Mouse (Mus musculus) adrenal gland, postnatal 4 days (tissue): ENCODE measurements around the gene Ilf2. TPM values are rescaled to one million over a fixed set of nuclear protein-coding genes. Genes with fewer than 3 reads are reported as not detected.

ENCODE experiments used
- DNase-seq, 2 experiments: peaks; one replicate each; pipeline ENCODE4 v3.0.0; 2021 to 2022; ENCODE audit warnings: low spot score in 2 of 2, mixed read lengths in 2 of 2
- long read RNA-seq, 2 experiments: library from polyadenylated mRNA; stranded (forward); transcript quantifications; one replicate each; pipeline ENCODE4 v2.0.0; 2021
- total RNA-seq, 2 experiments: library from RNA; stranded (reverse); gene quantifications; 2 replicates each; pipeline ENCODE4 v1.2.3; 2021

Gene Ilf2
- 10 to 100 TPM; 81.8 to 92.6 TPM for total RNA-seq
- long read RNA-seq, experiment 1, transcript Ilf2-201 (14 exons, 2,027 nt): major isoform, 51 of 57 reads
- long read RNA-seq, experiment 1, partial matches to known transcripts: 2 of 57 reads
- long read RNA-seq, experiment 1, other reads (novel, unspliced or antisense): 3 of 57 reads
- long read RNA-seq, experiment 2, transcript Ilf2-201 (14 exons, 2,027 nt): major isoform, 68 of 93 reads
- long read RNA-seq, experiment 2, partial matches to known transcripts: 8 of 93 reads
- long read RNA-seq, experiment 2, other reads (novel, unspliced or antisense): 14 of 93 reads

DNA sequence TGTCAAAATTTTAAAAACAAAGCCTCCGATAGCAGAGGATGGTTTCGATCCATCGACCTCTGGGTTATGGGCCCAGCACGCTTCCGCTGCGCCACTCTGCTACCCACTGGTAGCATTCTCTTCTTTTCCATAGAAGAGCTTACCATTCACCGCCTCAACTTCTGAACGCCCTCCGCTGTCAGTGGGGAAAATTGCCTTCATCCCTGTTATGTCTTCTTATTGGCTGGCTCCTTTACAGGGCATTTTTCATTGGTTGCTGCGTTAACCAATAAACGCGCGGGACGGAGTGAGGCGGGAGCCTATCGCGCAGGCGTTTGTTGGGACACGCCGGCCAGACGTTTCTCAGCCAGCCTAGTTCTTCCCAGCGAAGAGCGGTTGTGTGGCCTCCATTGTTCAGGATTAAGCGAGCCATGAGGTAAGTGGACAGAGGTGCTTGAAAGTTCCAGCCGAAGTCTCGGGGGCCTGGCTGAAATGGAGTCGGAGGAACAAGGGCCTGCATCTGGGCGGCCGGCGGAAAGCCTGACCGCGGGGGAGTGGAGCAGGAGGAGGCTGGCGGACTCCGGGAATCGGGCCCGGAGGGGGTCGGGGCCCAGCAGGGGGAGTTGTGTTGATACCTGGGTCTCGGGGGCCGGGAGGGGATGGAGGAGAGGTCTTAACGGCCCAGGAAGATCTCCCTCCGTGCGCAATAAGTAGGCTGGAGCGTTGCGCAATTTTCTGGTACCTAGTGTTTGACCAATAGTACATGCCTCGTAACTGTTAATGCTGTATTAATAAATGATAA is at the start of gene Ilf2:
Gene Ilf2 (plus strand): TSS at position 296 of the 781 bp plus-strand sequence.
- DNase-seq: peak; percentile 80 to 87

DNA sequence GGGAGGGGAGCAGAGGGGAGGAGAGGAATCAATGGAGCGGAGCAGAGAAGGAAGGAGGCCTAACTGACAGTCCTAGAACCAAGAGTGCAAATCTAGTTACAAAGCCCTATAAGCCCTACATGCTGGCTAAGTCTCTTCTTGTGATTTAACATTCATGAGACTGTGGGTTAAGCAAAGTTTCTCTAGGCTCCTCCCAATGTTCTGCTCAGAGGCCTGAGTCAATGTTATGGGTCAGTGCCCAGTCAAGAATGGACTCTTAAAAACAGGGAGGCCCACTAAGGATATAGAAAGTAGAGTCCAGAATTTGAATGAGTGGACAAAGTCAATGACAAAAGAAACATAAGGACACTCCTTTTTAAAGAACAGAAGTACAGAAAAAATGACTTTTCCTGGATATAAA is 48.4 kb upstream of the Ilf2 start:
- no peak for DNase-seq

DNA sequence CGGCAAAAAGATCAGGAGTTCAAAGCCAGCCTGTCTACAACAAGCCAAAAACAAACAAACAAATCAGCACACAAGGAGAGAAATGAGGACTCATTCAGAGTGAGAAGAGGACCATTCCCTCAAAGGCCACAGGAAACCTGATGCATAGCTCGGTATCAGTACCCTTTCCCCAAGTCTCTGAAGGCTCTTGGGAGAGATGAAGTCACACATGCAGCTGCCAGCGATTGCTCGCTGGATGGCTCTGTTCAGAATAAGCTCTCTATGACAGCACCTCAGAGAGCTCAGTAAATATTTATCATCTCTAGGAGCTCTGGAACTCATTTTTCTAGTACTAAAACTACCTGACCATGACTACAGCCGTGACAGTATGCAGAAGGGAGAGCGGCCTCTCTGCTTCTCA is 47.7 kb upstream of the Ilf2 start:
- DNase-seq: no peak

DNA sequence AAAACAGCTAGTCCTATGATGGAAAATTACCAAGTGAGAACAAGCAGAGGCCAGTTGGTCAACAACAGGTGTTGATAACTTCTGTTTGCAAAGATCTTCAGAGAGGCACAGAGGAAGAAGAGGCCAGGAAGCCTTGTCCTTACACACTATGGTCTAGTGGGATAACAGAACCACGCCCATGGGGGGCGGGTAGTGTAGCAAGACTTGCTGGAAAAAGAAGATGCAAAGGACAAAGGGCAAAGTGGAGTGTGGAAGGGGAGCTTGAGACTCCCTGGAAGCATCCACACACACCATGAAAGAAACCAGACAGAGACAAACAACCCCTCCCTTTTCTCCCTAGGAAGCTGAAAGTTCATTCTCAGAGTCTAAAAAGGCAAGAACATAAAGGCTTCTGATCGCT is 46.4 kb upstream of the Ilf2 start:
- DNase-seq: no peak

DNA sequence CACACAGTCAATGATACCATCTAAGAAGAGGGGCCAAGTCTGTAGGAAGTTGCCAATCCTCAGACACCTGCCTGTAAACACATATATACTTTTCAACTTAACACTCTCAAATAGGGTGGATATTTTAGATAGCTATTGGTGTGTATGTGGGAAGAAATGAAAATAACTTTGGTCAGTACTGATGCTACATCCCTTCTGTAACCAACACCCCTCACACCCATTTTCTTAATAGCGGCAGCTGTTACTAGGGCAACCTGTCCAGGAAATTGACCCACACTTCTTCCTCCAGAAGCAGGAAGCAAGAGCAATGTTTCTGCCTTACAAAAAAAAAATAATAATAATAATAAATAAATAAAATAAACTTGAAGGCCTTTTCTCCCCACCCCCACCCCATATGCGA is 43.6 kb upstream of the Ilf2 start:
- DNase-seq: no peak

DNA sequence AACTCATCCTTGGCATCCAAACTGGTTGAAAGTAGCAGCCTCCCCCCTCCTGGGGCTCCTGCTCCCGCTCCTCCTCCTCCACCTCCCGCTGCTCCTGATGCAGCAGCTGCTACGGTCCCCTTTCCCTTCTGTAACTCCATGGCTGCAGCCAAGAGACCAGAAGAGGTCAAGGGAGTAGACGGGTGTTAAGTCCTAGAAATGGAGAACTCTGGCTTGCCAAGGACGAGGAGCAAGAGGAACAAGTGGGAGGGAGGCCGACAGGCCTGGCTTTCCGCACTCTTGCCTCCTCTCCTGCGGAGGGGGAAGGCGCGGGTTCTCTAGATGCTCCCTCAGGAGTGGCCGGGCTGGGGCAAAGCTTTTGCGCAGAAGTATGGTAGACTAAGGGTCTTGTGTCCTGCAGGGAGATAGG is 43.1 kb upstream of the Ilf2 start:
- DNase-seq: peak; percentile 16 to 41

DNA sequence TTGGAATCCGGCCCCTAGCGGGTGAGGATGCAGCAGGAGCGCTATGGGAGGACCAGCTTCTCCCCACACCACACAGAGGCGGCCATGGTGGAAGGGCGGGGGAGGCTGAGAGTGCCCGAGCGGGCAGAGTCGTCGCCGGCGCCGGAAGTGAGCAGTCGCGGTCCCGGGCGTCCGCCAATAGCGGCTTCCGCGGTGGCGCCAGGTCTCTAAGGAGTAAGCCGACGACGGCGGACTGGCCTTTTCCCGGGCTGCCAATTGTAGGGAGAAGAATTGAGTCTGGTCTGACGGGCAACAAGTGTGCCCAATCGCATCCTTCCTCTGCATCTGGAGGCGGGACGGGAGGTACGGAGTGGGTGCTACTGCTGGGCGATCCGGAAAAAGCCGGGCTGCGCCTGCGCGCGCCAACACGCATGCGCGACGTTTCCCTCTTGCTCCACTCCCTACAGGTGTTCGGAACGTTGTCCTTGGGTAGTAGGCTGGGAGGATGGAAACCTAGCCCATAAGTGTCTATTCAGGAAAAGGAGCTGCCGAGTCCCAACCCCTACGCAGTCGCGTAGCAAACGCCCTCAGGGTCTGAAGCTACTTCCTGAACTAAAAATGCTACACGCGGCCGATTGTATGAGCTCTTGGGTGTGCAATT is 42.4 kb upstream of the Ilf2 start, which contains the start of gene Ints3:
Gene Ints3 (minus strand): TSS at position 242 of the 640 bp plus-strand sequence.
- peak; percentile 93 to 97 for DNase-seq

DNA sequence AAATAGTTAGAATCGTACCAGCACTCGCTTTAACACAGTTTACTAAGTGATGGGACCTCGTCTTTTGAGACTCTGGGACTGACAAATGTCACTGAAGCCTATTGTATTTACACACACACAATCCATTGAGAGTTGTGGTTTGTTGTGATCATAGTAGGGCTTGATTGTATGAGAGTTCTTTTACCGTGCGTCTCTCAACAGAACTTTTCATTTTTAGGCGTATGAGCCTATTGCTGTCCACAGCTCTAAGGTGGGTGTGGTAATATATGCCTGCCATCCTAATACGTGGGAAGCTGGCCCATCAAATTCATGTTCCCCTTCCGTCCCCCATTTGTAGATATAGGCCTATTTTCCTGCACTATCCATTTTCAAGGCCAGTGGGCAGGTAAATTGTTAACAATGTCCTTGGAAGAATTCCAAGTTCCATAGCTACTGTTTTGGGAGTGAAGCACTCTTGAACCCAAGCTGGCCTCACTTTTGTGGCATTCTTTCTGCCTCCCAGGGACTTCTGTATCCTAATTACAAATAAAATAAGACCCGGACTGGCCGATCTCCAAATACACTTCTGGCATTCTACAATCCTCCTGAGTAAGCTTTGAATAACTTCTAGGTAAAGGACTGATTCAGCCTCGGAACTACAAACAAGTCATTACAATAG is 41.7 kb upstream of the Ilf2 start:
- no peak for DNase-seq

DNA sequence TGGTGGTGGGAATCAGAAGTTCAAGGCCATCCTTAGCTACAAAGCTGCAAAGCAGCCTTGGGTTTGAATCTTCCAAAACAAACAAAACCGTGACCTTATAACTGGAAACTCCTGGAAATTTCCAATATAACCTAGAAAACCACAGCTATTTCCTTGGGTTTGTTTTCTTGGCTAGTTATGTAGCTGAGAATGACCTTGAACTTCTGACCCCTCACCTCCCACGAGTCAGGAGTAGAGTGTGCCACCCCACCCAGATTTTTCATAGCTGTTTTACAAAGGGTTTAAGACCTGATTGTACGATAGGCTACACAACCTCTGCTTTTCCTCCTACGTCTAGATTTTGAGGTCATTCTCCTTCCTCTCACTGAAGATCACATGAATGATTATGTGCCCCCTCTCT is 38.8 kb upstream of the Ilf2 start:
- DNase-seq: no peak

DNA sequence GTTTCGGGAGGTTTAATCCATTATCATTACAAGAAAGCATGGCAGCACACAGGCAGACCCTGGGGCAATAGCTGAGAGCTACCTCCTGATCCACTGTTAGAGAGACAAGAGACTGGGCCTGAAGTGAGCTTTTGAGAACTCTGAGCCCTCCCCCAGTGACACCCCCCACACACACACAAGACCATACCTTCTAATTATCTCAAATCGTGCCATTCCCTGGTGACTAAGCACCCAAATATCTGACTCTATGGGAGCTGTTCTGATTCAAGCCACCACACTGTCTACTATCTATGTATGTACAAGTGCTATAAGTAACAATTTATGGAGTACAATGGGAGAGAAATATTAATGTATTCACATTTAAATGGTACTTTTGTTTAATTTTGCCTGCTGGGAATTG is 35.2 kb upstream of the Ilf2 start:
- DNase-seq: no peak

DNA sequence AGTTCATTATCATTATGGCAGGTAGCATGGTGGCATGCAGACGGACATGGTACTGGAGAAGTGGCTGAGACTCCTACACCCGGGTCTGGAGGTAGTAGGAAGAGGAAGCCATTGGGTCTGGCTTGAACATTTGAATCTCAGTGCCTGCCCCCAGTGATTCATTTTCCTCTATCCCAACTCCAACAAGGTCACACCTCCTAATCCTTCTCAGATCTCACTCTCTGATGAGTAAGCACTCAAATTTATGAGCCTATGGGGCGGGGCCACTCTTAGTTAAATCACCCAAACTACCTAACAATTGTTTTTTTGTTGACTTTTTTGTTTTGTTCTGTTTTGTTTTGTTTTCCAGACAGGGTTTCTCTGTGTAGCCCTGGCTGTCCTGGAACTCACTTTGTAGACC is 31.9 kb upstream of the Ilf2 start:
- DNase-seq: no peak

DNA sequence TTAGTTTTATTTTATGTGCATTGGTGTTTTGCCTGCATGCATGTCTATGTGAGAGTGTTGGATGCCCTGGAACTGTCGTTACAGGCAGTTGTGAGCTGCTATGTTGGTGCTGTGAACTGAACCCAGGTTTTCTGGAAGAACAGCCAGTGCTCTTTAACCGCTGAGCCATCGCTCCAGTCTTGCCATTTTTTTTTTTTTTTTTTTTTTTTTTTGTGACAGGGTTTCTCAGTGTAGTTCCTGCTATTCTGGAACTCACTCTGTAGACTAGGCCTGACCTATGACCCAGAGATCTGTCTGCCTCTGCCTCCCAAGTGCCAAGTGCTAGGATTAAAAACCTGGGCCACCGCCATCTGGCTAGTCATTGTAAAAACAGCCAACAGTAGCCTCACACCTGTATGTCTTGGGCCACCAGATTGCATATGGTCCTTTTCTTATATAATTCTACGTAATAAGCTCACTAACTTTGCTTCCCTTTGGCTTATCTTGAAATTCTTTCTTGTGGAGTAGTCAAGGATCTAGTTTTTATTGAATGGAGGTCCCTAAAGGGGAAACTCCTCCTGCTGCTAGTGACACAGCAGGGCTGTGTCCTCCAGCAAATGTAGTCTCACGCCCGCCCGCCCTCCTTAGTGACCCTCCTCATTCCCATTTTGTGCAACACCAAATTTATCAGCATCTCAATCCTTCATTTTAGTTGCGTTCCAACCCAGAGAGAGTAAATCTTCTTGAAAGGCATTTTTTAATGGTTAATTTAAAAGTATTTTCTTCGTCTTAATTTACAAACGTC is 30.3 kb upstream of the Ilf2 start:
- no peak for DNase-seq

DNA sequence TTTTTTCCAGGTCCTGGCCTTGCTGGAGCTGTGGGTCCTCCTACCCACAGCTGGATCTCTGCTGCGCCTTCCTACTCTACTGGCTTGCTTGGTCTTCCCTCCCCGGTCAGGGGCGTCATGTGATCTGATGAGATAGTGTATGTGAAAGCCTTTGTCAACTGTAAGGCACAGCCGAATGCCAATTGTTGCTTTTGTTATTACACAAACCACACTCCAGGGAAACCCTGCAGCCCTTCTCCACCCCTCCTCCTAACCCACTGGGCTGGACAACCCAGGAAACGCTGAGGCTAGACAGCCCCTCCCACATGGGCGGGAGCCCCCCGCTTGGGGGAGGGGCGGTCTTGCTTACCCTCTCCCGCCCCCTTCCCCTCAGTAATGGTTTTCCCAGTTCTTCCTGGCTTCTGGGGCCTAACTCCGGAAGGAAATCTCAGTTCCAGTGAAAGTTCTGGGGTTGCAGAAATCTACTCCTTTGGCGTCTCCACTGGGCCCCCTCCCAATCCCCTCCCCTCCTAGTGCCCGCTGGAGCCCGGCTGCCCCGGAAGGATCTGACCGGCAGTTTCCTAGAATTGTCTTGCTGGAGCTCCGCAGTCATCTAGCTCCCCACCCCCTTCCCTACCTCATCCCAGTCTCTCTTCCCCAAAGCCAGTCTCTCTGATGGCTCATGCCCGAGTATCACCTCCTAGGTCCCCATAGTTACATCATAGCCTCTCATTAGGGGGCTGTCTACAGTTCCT is 29.4 kb upstream of the Ilf2 start:
- peak; percentile 56 to 81 for DNase-seq

DNA sequence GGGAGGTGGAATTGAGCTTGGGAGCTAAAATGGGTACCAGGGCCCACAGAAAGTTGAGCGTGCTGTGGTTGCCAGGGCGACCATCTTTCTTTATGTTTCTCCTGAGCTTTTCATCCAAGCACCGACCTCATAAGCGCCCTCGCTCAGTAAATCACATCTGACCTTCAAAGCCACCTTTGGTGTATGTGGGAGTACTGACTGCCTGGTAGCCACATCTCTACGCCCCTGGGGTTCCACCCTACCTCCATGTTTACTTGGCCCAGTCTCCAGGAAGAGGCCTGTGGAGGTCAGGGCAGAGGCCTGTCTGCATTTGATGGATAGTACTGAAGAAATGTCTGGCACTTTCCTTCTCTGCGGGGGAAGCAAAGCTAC is 28.8 kb upstream of the Ilf2 start:
- DNase-seq: no peak

DNA sequence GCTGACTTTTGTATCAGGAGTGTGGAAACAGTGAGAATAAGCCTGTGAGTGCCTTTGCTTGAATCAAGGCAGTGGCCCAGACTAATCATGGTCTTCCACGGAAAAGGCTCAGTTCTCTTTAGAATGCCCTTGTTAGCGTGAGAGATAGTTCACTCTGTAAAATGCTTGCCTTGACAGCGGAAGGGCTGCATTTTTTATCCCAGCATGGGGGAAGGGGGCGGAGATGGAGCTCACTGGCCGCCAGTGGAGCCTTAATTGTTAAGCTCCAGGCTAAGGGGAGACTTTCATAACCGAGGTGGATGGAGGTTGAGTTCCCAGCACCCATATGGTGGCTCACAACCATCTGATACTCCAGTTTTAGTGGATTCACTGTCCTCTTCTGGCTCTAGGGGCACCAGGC is 27.3 kb upstream of the Ilf2 start:
- no peak for DNase-seq

DNA sequence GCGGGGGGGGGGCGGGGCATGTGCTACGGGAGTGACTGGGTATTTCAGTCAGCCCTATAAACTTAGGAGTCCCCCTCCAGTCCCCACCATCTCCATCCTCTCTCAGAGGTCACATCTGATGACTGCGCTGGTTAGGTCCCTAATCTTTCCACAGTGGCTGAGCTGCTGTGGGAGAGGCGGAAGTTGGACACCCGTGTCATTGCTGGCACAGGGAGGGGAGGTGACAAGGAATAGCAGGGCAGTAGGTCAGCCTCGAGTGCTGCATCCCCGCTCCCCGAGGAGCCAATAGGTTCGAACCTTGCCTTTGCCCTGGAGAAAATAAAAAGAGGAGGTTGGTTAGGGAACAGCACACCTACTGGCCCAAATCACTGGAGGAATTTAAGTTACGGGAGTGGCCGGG is 25.1 kb upstream of the Ilf2 start:
- DNase-seq: no peak

DNA sequence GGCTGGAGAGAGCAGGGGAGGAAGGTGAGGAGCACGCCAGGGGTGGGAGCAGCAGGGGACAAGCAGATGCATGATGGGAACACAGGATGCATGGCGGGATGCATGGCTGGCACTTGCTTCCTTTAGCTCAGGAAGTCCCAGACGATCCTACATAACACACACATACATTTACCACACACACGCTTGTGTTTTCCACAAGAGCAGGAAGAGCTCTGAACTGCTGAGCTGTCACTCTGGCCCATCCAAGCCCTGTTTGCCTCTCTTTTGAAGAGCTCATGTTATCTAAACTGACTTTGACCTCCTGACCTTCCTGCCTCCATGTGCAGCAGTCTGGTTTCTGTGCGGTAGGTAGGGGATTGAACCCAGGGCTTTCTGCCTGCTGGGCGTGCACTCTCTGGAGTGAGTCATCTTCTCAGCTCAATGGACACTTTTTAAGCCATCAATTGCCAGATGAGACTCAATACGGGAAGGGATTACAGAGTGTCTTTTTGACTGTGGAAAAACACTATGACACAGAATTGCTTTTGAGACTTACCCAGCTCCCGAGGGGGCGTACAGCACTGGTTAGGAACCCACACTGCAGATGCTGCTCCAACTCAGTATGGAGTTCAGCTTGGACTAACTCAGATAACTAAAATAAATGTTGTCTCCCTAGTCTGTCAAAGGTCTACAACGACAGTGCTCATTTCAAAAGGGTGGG is 24.4 kb upstream of the Ilf2 start:
- no peak for DNase-seq

DNA sequence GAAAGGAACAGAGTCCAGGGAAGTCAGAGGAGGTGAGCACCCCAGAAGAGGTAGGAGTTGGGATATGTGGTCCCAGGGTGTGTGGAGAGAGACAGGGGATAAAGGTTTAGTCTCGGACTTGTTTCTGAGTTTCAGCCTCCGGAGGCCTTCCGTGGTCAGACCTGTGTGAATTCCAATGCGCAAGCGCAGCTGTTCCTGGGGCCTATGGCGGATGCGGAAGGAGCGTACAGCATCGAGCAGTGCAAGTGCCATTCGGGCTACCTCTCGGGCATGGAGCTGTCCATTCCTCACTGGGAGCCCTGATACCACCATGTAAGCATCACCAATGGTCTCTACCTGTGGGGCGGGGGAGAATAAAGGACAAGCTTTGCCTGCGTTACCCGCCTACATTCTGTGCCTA is 21.0 kb upstream of the Ilf2 start:
- no peak for DNase-seq

DNA sequence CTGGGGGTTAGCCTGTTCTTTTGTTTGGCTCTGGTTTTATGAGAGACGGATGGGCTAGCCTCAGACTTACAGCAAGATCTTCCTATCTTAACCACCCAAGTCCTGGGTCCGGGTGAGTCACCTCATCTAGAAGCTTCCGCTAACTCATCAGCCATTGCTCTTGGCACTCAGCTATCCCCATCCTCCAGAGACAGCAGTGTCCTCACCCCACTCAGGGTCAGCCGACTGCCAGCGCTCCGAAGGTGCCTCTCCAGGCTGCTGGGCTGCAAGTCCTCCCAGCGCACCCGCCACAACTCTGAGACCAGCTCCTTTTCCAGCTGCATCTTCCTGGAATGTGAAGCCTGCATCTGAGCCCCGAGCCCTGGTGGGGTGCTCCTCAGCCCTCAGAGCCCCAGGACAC is 16.2 kb upstream of the Ilf2 start:
- DNase-seq: no peak

DNA sequence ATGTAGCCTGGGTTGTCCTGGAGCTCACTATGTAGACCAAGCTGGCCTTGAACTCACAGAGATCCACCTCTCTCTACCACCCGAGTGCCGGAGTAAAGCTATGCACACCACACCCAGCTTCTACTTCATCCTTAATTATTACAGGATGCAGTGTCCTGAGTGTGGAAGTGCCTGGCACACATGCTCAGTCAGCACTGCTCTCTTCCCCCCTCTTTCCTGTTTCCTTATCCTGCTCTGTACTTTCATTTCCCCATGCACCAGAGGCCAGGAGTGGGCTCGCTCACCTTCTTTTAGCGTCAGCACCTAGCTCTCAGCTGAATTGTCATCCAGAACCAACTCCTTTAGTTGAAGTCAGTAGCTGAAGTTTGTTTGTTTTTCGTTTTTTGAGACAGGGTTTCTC is 15.6 kb upstream of the Ilf2 start:
- DNase-seq: no peak
